Mouse (Mus musculus): ENCODE results near the gene Nr2e3.
"Not testable (repeated sequence)": the region's sequence is repeated elsewhere in the genome, so short reads cannot be mapped to it uniquely, and the experiment has no call there.

The Nr2e3 gene

DNA sequence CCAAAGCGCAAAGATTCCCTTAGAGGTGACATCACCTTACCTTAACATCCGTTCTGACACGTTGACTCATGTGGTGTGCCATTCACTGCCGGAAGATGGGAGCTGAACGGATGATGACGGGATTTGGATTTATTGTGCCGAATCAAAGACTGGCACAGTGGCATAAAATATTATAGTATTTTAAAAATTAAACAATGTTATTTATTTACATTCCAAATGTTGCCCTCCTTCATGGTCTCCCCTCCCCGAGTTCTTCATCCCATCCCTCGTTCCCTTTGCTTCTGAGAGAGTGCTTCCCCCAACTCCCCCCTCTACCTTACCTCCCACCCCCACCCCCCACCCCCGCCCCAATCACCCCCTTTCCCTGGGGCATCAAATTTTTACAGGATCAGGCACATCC lies at the start of gene Nr2e3:
Gene Nr2e3 (minus strand): TSS at position 101 of the 400 bp plus-strand sequence.
- DNase-seq = no peak

- DNase-seq = no peak
Measured at GRCm38 (mm10) chr9:60008936-60009335, 48.5 kb upstream of the Nr2e3 start.

- DNase-seq = no peak
Measured at GRCm38 (mm10) chr9:60002323-60002722, 41.9 kb upstream of the Nr2e3 start.

DNA sequence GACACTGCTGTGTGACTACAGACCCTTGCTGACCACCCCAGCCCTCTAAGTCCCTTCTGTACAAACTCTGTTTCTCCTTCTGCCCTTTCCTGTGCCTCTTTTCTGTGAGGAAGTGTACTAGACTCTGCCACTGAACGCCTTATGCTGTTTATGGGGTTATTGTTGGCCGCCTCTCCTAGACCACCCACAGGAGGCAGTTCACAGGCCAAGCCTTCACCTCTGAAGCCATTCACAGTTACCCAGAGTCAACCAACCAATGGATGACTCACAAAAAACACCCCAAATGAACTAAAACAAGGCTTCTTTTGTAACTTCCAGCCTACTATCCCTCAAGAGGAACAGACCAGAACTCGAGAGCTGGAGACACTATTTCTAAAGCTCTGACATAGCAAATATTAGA lies 41.0 kb upstream of the Nr2e3 start:
- DNase-seq = no peak

GRCm38 (mm10) chr9:59997725-59998124 lies 37.3 kb upstream of the Nr2e3 start:
- no peak for DNase-seq

GRCm38 (mm10) chr9:59991407-59991806 lies 30.9 kb upstream of the Nr2e3 start:
- DNase-seq = no peak

GRCm38 (mm10) chr9:59989864-59990263 lies 29.4 kb upstream of the Nr2e3 start:
- DNase-seq = peak; percentile 9

GRCm38 (mm10) chr9:59985900-59986572 lies 25.6 kb upstream of the Nr2e3 start:
- no peak for DNase-seq

DNA sequence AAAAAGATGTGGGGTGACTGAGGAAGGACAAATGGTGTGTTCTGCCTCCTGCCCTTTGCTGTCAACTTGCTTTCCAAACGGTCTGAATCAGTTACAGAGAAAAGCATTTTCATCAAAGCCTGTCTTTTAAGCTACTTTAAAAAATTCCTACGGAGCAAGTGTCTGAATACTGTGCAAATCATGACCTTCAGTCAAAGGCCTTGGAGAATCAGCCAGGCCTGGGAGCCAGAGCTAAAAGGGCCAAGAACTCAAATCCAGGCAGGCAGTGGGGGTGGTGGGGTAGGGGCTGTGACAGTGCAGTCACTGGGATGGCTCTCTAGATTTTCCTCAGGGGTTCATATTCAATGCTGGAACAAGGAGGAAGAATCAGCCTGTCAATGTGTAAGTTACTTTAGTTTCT lies 20.7 kb upstream of the Nr2e3 start:
- DNase-seq = no peak

DNA sequence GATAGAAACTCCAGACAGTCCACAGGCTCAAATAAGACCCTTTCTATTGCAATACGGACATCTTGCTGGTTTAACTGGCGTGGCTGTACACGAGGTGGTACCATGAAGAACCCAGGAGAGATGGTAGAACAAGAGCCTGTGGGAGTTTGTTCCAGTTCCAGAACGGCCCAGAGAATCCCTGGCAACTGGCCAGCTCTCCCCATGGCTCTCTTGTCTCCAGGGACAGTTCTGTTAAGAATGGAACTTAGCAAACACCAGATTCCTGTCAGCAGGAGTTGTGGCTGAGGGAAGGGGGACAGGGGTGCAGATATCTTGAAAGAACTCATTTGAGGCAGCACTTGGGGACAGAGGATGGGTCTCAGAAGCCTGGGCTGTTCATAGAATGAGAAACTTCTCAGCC lies 10.8 kb upstream of the Nr2e3 start:
- DNase-seq = no peak

DNA sequence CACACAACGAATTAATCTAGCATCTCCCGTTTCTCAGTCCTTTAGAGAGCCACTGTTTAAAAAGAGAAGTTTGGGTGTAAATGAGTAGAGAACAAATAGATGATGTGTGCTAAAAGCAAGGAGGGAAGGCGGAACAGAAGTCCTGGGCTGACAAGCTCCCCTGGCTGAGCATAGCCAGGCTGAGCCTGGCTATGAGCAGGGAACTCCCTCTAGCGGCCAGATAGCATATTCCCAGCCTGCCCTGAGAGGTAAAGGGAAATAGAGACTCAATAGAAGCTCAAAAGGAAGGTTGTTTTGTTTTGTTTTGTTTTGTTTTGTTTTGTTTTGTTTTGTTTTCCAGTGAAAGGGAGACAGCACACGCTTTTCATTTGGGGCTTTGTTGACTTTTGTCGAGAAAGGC lies 8.9 kb upstream of the Nr2e3 start:
- peak; percentile 12 for DNase-seq

DNA sequence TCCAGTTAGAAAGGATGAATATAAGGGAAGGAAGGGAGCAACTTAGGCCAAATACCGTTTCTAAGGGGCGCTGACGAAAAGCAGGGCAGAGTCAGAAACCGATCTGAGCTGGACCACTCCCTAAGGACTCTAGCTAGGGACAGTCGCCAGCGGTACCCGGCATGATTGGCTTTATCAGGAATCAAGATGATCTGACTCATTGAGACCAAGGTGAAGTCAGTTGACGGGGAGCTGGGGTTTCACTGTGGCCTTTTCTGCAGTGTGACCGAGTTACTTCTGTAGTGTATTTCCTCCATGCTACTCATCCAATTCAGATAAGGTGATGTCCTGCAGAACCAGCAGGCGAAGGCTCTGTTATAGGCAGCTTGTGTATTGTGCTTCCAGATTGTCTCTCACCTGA lies 4.6 kb upstream of the Nr2e3 start:
- no peak for DNase-seq

- DNase-seq = no peak
Measured at GRCm38 (mm10) chr9:59964367-59964766, 3.9 kb upstream of the Nr2e3 start.

DNA sequence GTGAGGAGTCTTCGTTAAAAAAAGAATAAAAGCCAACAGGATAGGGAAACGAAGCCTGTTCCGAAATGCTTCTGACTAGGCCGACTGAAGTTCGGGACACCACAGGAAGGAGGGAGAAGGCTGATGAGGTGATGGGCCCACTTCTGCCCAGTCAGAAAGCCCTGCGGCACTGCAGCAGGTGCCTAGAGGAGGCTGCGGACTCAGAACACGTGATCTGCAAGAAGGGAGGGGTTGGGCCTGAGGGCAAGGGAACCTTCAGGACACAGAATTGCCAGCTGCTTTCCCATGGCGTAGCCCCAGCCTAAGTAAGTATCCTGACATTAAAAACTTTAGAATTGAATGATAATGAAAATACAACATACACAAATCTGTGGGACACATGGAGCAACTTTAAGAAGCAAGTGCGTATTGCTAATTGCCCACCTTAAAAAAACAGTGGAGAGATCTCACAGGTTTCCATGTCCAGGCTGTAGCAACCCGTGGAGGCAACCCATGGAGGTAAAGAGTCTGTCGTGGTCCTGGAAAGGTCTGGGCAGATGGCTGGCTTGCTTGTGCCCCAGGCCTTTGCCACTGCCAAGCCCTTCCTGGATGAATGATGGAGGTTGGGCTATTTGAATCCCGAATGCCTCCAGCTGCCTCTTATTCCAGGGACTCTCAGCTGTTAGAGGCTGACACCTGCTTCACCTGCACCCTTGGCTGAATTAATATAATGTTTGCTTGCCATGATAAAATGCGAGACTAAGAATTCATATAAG lies 919 bp upstream of the Nr2e3 start:
- DNase-seq = no peak

- DNase-seq = peak; percentile 78
Measured at GRCm38 (mm10) chr9:59959276-59959675, 1.2 kb downstream of the Nr2e3 start.

DNA sequence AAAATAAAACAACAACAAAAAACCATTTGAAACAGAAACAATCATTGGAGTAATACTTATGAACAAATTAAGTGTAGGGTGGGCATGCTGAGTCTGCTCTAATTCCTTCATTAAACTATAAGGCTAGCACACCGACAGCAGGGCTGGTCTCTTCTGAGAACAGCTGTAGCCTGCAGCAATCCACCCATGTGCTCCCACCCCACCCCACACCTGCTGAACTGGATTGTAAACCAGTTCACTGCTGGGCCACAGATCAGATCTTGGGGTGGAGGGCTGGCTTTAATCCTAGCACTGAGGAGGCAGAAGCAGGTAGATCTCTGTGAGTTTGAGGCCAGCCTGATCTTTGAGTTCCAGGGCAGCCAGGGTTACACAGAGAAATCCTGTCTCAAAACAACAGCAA lies 2.3 kb downstream of the Nr2e3 start:
- not testable (repeated sequence) for DNase-seq

- DNase-seq = no peak
Measured at GRCm38 (mm10) chr9:59956496-59956895, 4.0 kb downstream of the Nr2e3 start.

DNA sequence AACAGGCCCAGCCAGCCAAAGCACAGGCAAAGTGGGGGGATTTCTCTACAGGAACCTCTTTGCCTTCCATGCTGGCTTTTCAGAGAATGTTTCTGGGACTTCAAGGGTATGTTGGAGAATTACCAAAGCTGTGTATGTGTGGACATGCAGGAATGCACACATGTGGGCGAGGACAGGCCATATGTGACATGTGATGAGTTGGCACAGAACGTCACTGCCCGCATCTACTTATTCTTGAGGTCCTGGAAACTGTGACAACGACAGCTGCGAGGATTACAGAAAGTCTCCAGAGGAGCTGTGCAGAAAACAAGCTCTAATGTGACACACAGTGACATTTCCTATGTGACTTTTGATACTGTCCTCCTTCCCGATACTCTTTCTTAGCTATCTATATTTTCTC lies 4.8 kb downstream of the Nr2e3 start:
- no peak for DNase-seq

- DNase-seq = no peak
Measured at GRCm38 (mm10) chr9:59955199-59955598, 5.3 kb downstream of the Nr2e3 start.

GRCm38 (mm10) chr9:59953556-59953955 lies 6.9 kb downstream of the Nr2e3 start:
- DNase-seq = no peak

- DNase-seq = no peak
Measured at GRCm38 (mm10) chr9:59952515-59953070, 7.9 kb downstream of the Nr2e3 start.

DNA sequence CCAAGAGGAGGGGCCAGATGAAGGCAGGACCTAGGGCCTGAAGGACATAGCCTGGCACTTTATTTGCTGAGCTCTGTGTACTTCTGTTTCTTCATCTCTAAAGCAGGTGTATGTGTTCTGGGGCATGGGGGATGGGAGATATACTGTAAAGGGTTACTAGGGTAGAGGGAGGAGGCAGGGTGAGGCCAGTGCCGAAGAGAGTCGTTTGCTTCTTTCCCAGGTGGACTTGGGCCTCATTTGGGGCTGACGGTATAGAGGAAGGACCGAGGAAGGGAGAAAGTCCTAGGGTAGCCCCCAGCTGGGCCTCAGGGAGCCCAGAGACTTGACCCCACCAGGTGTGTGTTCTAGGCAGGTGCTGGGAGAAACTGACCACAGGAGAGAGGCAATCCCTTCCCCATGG lies 8.5 kb downstream of the Nr2e3 start:
- no peak for DNase-seq

- no peak for DNase-seq
Measured at GRCm38 (mm10) chr9:59951001-59951750, 9.3 kb downstream of the Nr2e3 start.

GRCm38 (mm10) chr9:59949981-59950380 lies 10.5 kb downstream of the Nr2e3 start:
- no peak for DNase-seq
